Mouse (Mus musculus) cortical plate, adult 2 months (tissue): ENCODE measurements around the gene Olfr110.

Source experiments
- CTCF ChIP-seq: fragments of 200-500 bp; IDR thresholded peaks from 2 replicates; pipeline ENCODE4 v1.5.1; 2011; ENCODE audit warnings: mild to moderate bottlenecking, control low read depth, low read length; ENCODE audit not compliant: insufficient read depth; ENCODE audit errors: extremely low read depth
- POLR2A ChIP-seq: fragments of 200-500 bp; IDR thresholded peaks from 2 replicates; pipeline ENCODE4 v1.6.1; 2011; ENCODE audit warnings: mild to moderate bottlenecking, low read length, control low read depth; ENCODE audit not compliant: insufficient read depth; ENCODE audit errors: extremely low read depth

DNA sequence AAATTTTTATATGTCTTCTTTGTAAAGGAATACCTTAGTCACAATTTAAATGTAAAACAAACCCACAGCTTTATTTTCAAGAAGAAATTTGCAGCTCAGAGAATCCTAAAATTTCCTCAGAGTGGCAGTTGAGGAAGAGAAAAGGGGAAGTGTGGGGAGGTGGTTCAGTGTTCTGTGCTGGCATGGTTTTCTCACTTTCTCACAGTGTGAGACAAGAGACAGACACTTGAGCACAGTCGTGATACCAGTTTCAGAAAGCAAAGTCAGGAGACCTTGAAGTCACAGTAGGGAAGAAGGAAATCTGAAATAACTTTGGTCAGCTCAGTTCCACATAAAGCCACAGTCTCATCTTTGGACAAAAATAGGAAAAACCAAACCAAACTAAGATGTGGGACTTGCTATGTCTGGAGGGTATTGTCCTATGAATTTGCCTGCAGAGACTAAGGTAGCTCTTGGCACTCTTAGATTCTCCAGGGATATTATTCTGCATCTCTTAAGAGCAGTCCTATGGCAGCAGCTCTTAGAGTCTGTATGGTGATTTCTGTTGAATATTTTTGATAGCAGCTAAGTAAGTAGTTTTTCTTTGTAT lies at the start of gene Olfr110:
- TF ChIP-seq POLR2A (no peak), CTCF (no peak)
